Mouse (Mus musculus) hindbrain, embryonic 11.5 days (tissue): ENCODE measurements around the gene Slc9a7. TPM values are rescaled to one million over a fixed set of nuclear protein-coding genes. Genes with fewer than 3 reads are reported as not detected.

ENCODE experiments used
- ATAC-seq: fragments of 200-750 bp; cut with Nextera tagmentation; 2 replicates; pipeline ENCODE4 v1.8.0; 2017; ENCODE audit warnings: mild to moderate bottlenecking, moderate TSS enrichment, moderate library complexity; ENCODE audit not compliant: low FRiP score
- DNase-seq: peaks from one replicate; pipeline ENCODE4 v3.0.0-alpha.2; 2015; ENCODE audit warnings: low spot score
- H3K27ac ChIP-seq: fragments of 300-500 bp; sonication (generic); 2 replicates; pipeline ENCODE4 v1.5.1; 2014; ENCODE audit warnings: mild to moderate bottlenecking, low read depth, low read length
- H3K27me3 ChIP-seq: fragments of 300-500 bp; sonication (generic); 2 replicates; pipeline ENCODE4 v1.6.1; 2014; ENCODE audit warnings: mild to moderate bottlenecking, low read length, moderate library complexity, mixed read lengths; ENCODE audit not compliant: control insufficient read depth, insufficient read depth
- H3K36me3 ChIP-seq: fragments of 300-500 bp; sonication (generic); 2 replicates; pipeline ENCODE4 v1.6.1; 2014; ENCODE audit warnings: mild to moderate bottlenecking, low read length, moderate library complexity, mixed read lengths; ENCODE audit not compliant: control insufficient read depth, insufficient read depth
- H3K4me1 ChIP-seq: fragments of 300-500 bp; sonication (generic); replicated peaks from 2 replicates; pipeline ENCODE4 v1.6.1; 2014; ENCODE audit warnings: low read length, mixed read lengths; ENCODE audit not compliant: control insufficient read depth, insufficient read depth
- H3K4me2 ChIP-seq: fragments of 300-500 bp; sonication (generic); replicated peaks from 2 replicates; pipeline ENCODE4 v1.6.1; 2014; ENCODE audit warnings: mild to moderate bottlenecking, low read depth, low read length
- H3K4me3 ChIP-seq: fragments of 300-500 bp; sonication (generic); 2 replicates; pipeline ENCODE4 v1.5.1; 2014; ENCODE audit warnings: low read depth, low read length
- H3K9ac ChIP-seq: fragments of 300-500 bp; sonication (generic); 2 replicates; pipeline ENCODE4 v1.6.1; 2014; ENCODE audit warnings: low read depth, low read length
- H3K9me3 ChIP-seq: fragments of 300-500 bp; sonication (generic); 2 replicates; pipeline ENCODE4 v1.6.1; 2016; ENCODE audit warnings: low read length; ENCODE audit not compliant: control insufficient read depth
- WGBS: fragments of 180-500 bp; shearing (Covaris S2); extraction: QIAGEN DNeasy Blood & Tissue Kit; methylation state at CpG from one replicate; pipeline ENCODE4 v1.1.7; 2014; 5-methylcytosine and 5-hydroxymethylcytosine counted together
- polyA plus RNA-seq: library from polyadenylated mRNA; unstranded; fragments of >200 nt; fragmentation: Nextera tagmentation; extraction: Ambion mirVana; gene quantifications from 2 replicates; pipeline ENCODE4 v1.2.1, GENCODE M21; 2014

Gene Slc9a7
- polyA plus RNA-seq, 1 experiment from 2014 or later, result 2.1 TPM

DNA sequence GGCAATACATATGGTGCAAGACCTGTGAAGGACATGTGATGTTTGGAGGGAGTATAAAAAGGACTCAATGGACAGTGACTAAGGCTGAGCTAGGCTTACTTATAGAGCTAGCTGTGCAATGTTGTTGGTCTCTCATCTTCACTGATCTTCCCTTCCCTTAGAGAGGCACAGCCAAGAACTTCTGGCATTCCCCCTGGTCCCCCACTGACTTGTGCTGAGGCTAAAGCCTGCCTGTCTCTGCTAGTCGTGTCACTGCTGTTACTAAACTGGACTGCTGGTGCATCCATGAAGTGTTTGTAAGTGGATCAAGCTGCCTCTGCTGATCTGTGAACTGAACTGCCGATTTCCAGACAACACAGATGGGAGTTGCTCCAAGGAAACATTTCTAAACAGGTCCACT, 166.1 kb downstream of the Slc9a7 start:
- WGBS, result 71% methylated on average over 2 of the region's 2 CpGs
- H3K4me2 ChIP-seq, result no peak overlapping the region

DNA sequence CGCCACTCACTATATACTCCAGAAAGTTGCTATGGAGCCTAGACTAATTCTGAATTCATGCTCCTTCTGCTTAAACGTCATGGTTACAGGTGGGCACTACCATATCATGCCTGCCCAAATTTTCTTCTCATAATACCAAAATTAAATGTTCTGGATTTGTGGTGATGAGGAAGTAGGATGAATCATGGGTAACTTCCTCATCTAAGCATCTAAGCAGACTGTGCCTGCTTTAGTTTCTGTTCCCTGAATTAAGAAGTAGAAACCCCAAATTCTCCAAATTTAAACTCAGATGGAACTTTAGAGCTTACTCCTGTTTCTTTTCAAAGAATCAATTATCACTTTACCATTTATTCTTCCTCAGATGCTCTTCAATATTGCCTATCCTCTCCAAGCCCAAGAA, 173.9 kb downstream of the Slc9a7 start:
- Histone ChIP-seq H3K27me3 (no peaks in the 10 kb centered on the region), H3K27ac (no peak overlapping the region), H3K9me3 (no peaks in the 10 kb centered on the region), H3K4me2 (no peak overlapping the region), H3K9ac (no peak overlapping the region), H3K4me3 (no peak overlapping the region), H3K36me3 (no peaks in the 10 kb centered on the region), H3K4me1 (no peaks in the 10 kb centered on the region)
- DNase-seq, result no peak
- ATAC-seq, result no peak
- 72% methylated on average over 2 of the region's 2 CpGs for WGBS

More for the DNA sequence above, 166.1 kb downstream of the Slc9a7 start:
- H3K4me1 ChIP-seq, result no peaks in the 10 kb centered on the region
- no peaks in the 10 kb centered on the region for H3K27me3 ChIP-seq
- H3K9me3 ChIP-seq, result no peaks in the 10 kb centered on the region
- no peaks in the 10 kb centered on the region for H3K36me3 ChIP-seq
- no peak overlapping the region for H3K4me3 ChIP-seq
- H3K9ac ChIP-seq, result no peak overlapping the region
- no peak overlapping the region for H3K27ac ChIP-seq
- no peak for DNase-seq
- ATAC-seq, result no peak

DNA sequence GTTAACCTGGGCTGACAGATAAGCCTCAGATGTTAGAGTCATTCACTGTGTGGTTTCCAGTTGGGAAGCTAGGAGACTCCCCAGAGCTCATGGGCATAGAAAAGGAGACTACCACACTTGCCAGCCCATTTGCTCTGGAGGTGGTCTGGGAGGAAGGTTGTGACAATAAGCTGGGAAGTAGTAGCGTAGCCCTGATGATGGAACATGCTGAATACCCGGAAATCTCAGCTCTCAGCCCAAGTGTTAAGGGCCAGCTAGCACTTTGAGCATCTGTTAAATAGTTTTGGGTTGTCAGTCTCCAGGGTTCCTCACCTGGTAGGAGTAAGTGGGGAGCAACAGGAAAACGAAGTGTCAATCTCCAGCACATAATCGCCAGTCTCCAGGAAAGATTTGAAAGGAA, 221.4 kb downstream of the Slc9a7 start:
- Histone ChIP-seq H3K9ac (no peak overlapping the region), H3K36me3 (no peaks in the 10 kb centered on the region), H3K9me3 (no peaks in the 10 kb centered on the region), H3K27me3 (no peaks in the 10 kb centered on the region), H3K27ac (no peak overlapping the region), H3K4me2 (no peak overlapping the region), H3K4me1 (no peaks in the 10 kb centered on the region), H3K4me3 (no peak overlapping the region)
- DNase-seq (no peak), ATAC-seq (no peak)
- 45% methylated on average over 4 of the region's 4 CpGs for WGBS

DNA sequence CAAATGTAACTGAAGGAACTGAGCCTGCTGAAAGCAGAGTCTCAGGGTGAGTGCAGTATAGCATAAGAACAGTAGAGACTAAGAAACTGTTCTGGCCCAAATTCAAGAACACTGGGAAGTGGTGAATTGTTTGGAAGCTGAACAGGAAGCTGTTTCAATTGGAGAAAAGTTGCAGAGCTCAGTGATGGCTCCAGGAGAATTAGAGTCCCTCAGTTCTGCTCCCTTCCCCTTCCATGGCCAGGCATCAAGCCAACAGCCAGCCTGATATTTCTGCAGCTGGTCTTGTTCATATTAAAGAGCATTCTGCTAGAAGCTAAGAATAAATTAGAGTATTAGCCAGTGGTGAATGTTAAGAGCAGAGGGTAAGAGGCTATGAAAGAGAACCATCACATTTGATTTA, 225.0 kb downstream of the Slc9a7 start:
- H3K27me3 ChIP-seq, result no peaks in the 10 kb centered on the region
- no peaks in the 10 kb centered on the region for H3K36me3 ChIP-seq
- DNase-seq (no peak), ATAC-seq (no peak)
- no peak overlapping the region for H3K4me3 ChIP-seq
- no peaks in the 10 kb centered on the region for H3K9me3 ChIP-seq
- no peaks in the 10 kb centered on the region for H3K4me1 ChIP-seq
- H3K27ac ChIP-seq, result no peak overlapping the region
- H3K9ac ChIP-seq, result no peak overlapping the region
- H3K4me2 ChIP-seq, result no peak overlapping the region

DNA sequence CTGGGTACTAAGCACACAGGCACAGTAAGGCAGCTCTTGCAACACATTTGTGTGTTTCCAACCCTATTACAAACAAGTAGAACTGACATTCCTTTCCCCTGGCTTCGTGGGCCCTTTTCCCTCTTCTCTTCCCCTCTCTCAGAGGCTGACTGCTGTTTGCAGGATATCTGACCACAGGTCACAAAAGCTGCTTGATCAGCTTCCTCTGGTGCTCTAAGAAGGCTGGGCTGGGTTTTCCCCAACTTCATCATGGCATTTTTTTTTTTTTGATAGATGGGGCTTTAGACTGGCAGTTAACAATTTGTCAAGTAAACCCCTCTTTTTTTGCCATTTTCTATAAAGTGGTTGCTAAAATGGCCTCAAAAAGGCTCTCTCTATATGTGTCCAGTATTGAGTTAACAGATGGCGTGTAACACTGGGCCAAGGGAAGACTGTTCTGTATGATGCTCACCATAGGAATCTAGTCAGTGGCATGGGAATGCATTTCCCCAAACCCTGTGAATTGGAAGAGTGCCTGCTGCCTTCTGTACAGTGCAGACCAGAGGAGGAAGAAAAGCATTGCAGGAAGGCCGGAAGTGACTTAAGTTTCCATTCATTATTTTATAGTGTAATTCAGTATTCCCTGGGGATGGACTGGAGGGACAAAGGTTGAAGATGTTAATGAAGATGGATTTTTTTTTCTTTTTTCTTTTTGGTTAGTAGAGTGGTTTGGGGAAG, 229.7 kb downstream of the Slc9a7 start:
- Histone ChIP-seq H3K4me1 (no peaks in the 10 kb centered on the region), H3K36me3 (no peaks in the 10 kb centered on the region), H3K9ac (no peak overlapping the region), H3K4me3 (no peak overlapping the region), H3K27me3 (peaks cover 6% of the 10 kb centered on the region), H3K27ac (no peak overlapping the region), H3K4me2 (no peak overlapping the region), H3K9me3 (no peaks in the 10 kb centered on the region)
- WGBS, result 57% methylated on average over 3 of the region's 3 CpGs
- no peak for DNase-seq
- ATAC-seq, result no peak

DNA sequence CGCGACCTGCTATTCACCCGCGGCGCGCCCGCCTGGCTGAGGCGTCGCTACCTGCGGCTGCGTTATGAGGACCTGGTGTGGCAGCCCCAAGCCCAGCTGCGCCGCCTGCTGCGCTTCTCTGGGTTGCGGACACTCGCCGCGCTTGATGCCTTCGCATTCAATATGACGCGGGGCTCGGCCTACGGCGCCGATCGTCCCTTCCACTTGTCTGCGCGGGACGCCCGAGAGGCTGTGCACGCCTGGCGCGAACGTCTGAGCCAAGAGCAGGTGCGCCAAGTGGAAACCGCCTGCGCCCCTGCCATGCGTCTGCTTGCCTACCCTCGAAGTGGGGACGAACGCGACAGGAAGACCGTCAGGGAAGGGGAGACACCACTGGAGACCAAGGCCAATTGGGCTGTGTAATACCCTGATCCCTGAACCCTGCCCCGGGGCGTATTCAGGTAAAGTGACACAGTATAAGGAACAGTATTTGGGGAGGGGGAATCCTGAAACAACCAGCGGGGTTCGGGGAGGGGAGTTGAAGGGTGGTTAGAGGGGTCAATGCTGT, 230.8 kb downstream of the Slc9a7 start:
- no peak overlapping the region for H3K9ac ChIP-seq
- DNase-seq (peak; percentile 23), ATAC-seq (peak; percentile 41)
- 23% methylated on average over 24 of the region's 47 CpGs for WGBS
- H3K4me1 ChIP-seq, result no peaks in the 10 kb centered on the region
- H3K36me3 ChIP-seq, result no peaks in the 10 kb centered on the region
- H3K9me3 ChIP-seq, result no peaks in the 10 kb centered on the region
- no peak overlapping the region for H3K27ac ChIP-seq
- H3K27me3 ChIP-seq, result peaks cover 6% of the 10 kb centered on the region
- H3K4me3 ChIP-seq, result peak overlapping the region; percentile 40
- peak overlapping the region; percentile 68 for H3K4me2 ChIP-seq

DNA sequence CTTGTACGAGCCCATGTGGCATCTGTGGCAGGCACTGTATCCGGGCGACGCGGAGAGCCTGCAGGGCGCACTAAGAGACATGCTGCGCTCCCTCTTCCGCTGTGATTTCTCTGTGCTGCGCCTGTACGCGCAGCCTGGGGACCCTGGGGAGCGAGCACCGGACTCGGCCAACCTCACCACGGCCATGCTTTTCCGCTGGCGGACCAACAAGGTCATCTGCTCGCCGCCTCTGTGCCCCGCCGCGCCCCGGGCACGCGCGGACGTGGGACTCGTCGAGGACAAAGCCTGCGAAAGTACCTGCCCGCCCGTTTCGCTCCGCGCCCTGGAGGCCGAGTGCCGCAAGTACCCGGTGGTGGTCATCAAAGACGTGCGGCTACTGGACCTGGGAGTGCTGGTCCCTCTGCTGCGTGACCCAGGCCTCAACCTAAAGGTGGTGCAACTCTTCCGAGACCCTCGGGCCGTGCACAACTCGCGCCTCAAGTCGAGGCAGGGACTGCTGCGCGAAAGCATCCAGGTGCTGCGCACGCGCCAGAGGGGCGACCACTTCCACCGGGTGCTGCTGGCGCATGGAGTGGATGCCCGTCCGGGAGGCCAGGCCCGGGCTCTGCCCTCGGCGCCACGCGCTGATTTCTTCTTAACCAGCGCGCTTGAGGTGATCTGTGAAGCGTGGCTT, 231.4 kb downstream of the Slc9a7 start:
- ATAC-seq (peak; percentile 71), DNase-seq (peak; percentile 37)
- no peak overlapping the region for H3K27ac ChIP-seq
- H3K4me1 ChIP-seq, result no peaks in the 10 kb centered on the region
- H3K9me3 ChIP-seq, result no peaks in the 10 kb centered on the region
- peak overlapping the region; percentile 68 for H3K4me2 ChIP-seq
- 12% methylated on average over 55 of the region's 65 CpGs for WGBS
- H3K4me3 ChIP-seq, result peak overlapping the region; percentile 40
- H3K9ac ChIP-seq, result no peak overlapping the region
- no peaks in the 10 kb centered on the region for H3K36me3 ChIP-seq
- H3K27me3 ChIP-seq, result peaks cover 6% of the 10 kb centered on the region

DNA sequence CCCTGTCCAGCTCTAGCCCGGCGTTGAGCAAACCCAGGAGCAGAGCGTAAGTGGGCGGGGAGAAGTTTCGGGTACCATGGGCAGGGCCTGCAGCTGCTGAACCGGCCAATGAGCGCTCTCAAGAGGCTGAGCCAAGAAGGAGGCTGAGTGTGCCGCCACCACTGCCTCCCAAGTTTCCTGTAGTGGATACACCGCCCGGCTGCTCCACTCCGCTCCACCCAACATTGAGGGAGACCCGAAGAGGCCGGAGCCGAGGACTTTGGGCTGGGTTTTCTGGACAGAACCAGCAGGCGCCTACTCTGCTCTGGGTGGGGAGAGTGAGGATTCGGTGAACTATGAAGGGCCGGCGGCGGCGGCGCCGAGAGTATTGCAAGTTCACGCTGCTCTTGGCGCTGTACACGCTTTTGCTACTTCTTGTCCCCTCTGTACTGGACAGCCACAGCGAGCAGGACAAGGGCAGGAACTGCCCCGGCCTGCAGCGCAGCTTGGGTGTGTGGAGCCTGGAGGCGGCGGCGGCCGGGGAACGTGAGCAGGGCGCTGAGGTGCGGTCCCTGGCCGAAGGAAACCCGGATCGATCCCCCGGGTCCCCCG, 232.1 kb downstream of the Slc9a7 start, which contains the start of gene Chst7:
Chst7 (plus strand) TSS at position 180 of the 591 bp plus-strand sequence.
- WGBS, result 14% methylated on average over 39 of the region's 40 CpGs
- H3K4me1 ChIP-seq, result no peaks in the 10 kb centered on the region

More for the DNA sequence above, 232.1 kb downstream of the Slc9a7 start, which contains the start of gene Chst7:
- no peak within 1 kb of the TSS for H3K27ac ChIP-seq
- peak within 1 kb of the TSS; percentile 40 for H3K4me3 ChIP-seq
- H3K27me3 ChIP-seq, result peaks cover 6% of the 10 kb centered on the region
- H3K9me3 ChIP-seq, result no peaks in the 10 kb centered on the region
- H3K36me3 ChIP-seq, result no peaks in the 10 kb centered on the region
- no peak within 1 kb of the TSS for H3K9ac ChIP-seq
- H3K4me2 ChIP-seq, result peak within 1 kb of the TSS; percentile 68
- ATAC-seq (peak; percentile 87), DNase-seq (peak; percentile 56)
